In the genomic region with DNA sequence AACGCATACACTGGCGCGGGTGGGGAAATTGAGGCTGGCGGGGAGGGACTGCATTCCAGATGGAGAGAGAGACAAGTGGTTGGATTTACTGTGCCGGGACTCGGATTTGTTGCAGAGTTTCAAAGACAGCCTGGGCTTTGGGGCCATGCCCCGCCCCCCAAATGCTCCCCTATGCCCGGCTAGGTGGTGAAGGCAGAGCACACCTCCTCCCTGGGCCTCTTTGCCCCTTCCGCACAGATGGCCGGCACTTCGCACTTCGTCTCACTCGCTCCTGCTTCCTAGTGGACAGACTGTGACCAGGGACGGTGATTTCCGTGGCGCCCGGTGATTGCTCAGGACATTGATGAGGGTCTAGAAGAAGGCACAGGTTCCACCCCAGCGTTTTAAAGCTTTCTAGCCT, we compare ENCODE assay signal across 8 mouse cellular contexts. TPM values are rescaled to one million over a fixed set of nuclear protein-coding genes. Genes with fewer than 3 reads are reported as not detected.
DNase-seq lines count a peak whose midpoint lies in the region; ATAC-seq and TF ChIP-seq lines count a peak whose summit lies in the region.

No protein-coding gene starts in this region.

- no peak; the same call in 1 of the 2 replicates for TF ChIP-seq CTCF in liver, embryonic 14.5 days (IDR thresholded peaks at IDR 0.05; ENCODE audit: low read depth)

- peak overlapping the region; percentile 50 to 57 for H3K4me3 ChIP-seq in heart, embryonic 14.5 days (ENCODE audit: control insufficient read depth in 1 of 2, insufficient read depth in 1 of 2, low read depth in 1 of 2, low read length in 2 of 2)
- H3K4me3 ChIP-seq in liver, embryonic 14.5 days (ENCODE audit: insufficient read depth in 1 of 2, low read depth in 2 of 2, low read length in 2 of 2): peak overlapping the region; percentile 20 to 28
- peak overlapping the region; percentile 35 for H3K4me3 ChIP-seq in neural tube, embryonic 12.5 days

- peak overlapping the region; percentile 81 for H3K9ac ChIP-seq in heart, embryonic 14.5 days (ENCODE audit: low read length)
- no peak overlapping the region for H3K9ac ChIP-seq in liver, embryonic 14.5 days (replicated peaks)
- H3K9ac ChIP-seq in neural tube, embryonic 12.5 days: peak overlapping the region; percentile 41

- H3K4me2 ChIP-seq in heart, embryonic 14.5 days (ENCODE audit: low read length): peak overlapping the region; percentile 95
- peak overlapping the region; percentile 66 for H3K4me2 ChIP-seq in liver, embryonic 14.5 days (ENCODE audit: low read depth)
- peak overlapping the region; percentile 74 for H3K4me2 ChIP-seq in neural tube, embryonic 12.5 days (replicated peaks)

- peak; percentile 0; the same call in 1 of the 2 replicates for ATAC-seq in heart, embryonic 14.5 days (ENCODE audit: insufficient number of reproducible peaks, insufficient read depth, low FRiP score, low read depth)
- peak; percentile 22 for ATAC-seq in activated CD4-positive, CD25-positive, alpha-beta regulatory T cell, adult 4 months
- no peak for ATAC-seq in liver, embryonic 14.5 days (ENCODE audit: insufficient read depth)
- ATAC-seq in neural tube, embryonic 12.5 days (ENCODE audit: low FRiP score, low read depth): no peak

- H3K9me3 ChIP-seq in heart, embryonic 14.5 days (ENCODE audit: control insufficient read depth, low read length): no peaks in the 10 kb centered on the region
- H3K9me3 ChIP-seq in liver, embryonic 14.5 days (ENCODE audit: control insufficient read depth, low read length): no peaks in the 10 kb centered on the region
- no peaks in the 10 kb centered on the region for H3K9me3 ChIP-seq in neural tube, embryonic 12.5 days

- 3% methylated on average over 18 of the region's 18 CpGs for WGBS in heart, embryonic 14.5 days
- under 1% methylated on average over 18 of the region's 18 CpGs for WGBS in liver, embryonic 14.5 days (ENCODE audit: insufficient replicate concordance)
- under 1% methylated on average over 18 of the region's 18 CpGs for WGBS in neural tube, embryonic 12.5 days

- peak overlapping the region; percentile 80 to 82 for H3K27ac ChIP-seq in heart, embryonic 14.5 days (replicated peaks in 1 of 2; ENCODE audit: control insufficient read depth in 1 of 2, insufficient read depth in 1 of 2, low read depth in 2 of 2, low read length in 2 of 2)
- H3K27ac ChIP-seq in liver, embryonic 14.5 days: no peak overlapping the region
- no peak overlapping the region for H3K27ac ChIP-seq in neural tube, embryonic 12.5 days

- H3K36me3 ChIP-seq in heart, embryonic 14.5 days (ENCODE audit: control insufficient read depth, insufficient read depth, low read length): no peaks in the 10 kb centered on the region
- H3K36me3 ChIP-seq in liver, embryonic 14.5 days (replicated peaks; ENCODE audit: control insufficient read depth, insufficient read depth, low read depth): no peaks in the 10 kb centered on the region
- no peaks in the 10 kb centered on the region for H3K36me3 ChIP-seq in neural tube, embryonic 12.5 days

- DNase-seq in heart, adult 18-20 months: no peak
- DNase-seq in heart, postnatal 4 days: peak; percentile 59
- DNase-seq in liver, embryonic 14.5 days (ENCODE audit: low read depth in 3 of 3, low spot score in 3 of 3): no peak
- DNase-seq in thymus, postnatal 36 days: no peak
- no peak for DNase-seq in gastrocnemius, adult 8-10 months (ENCODE audit: low spot score in 2 of 2)

- H3K4me1 ChIP-seq in heart, embryonic 14.5 days (ENCODE audit: control insufficient read depth in 2 of 2, insufficient read depth in 2 of 2, low read length in 2 of 2): peaks cover 30 to 42% of the 10 kb centered on the region in 2 experiments
- peaks cover 0 to 8% of the 10 kb centered on the region in 2 experiments; a peak in 2 of 4 replicates for H3K4me1 ChIP-seq in liver, embryonic 14.5 days (replicated peaks; ENCODE audit: control insufficient read depth in 2 of 2, insufficient read depth in 2 of 2, low read length in 1 of 2)
- H3K4me1 ChIP-seq in neural tube, embryonic 12.5 days: peaks cover 42% of the 10 kb centered on the region

- no peaks in the 10 kb centered on the region for H3K27me3 ChIP-seq in heart, embryonic 14.5 days (ENCODE audit: control insufficient read depth, insufficient read depth, low read length)
- peaks cover 37% of the 10 kb centered on the region for H3K27me3 ChIP-seq in liver, embryonic 14.5 days (ENCODE audit: control insufficient read depth, insufficient read depth, low read length)
- peaks cover 51% of the 10 kb centered on the region for H3K27me3 ChIP-seq in neural tube, embryonic 12.5 days (replicated peaks)

- no peak for TF ChIP-seq EP300 in liver, embryonic 14.5 days (IDR thresholded peaks at IDR 0.05; ENCODE audit: low read depth)

RNA-seq across cellular contexts. Expression of a gene that starts 0.4 kb away (rescaled TPM):
- 15.9 and 19.2 TPM in 2 replicates for polyA plus RNA-seq in heart, embryonic 14.5 days (2014; fragmentation: Nextera tagmentation; extraction: Ambion mirVana)
- total RNA-seq in heart, adult 18-20 months (2021): 10 to 100 TPM; 21.8 to 23.3 TPM
- polyA plus RNA-seq in activated CD4-positive, CD25-positive, alpha-beta regulatory T cell, adult 4 months (2017; shearing (Covaris generic)): not detected
- total RNA-seq in heart, postnatal 4 days (2021): 10 to 100 TPM; 32.7 to 33.4 TPM
- polyA plus RNA-seq in liver, embryonic 14.5 days (2012; rRNA removed): 2.2 and 2.3 TPM in 2 replicates
- 0.84 and 0.95 TPM in 2 replicates for polyA plus RNA-seq in liver, embryonic 14.5 days (2014; fragmentation: Nextera tagmentation; extraction: Ambion mirVana)
- 10.8 and 11.9 TPM in 2 replicates for polyA plus RNA-seq in neural tube, embryonic 12.5 days (2016; fragmentation: Nextera tagmentation; extraction: Ambion mirVana)
- total RNA-seq in gastrocnemius, adult 8-10 months (2022): 1 to 10 TPM; 5.1 to 6.3 (median 5.5) TPM

RNA-seq across cellular contexts. Expression of a gene that starts 10.1 kb away (rescaled TPM):
- 67.1 and 69.6 TPM in 2 replicates for polyA plus RNA-seq in heart, embryonic 14.5 days (2014; fragmentation: Nextera tagmentation; extraction: Ambion mirVana)
- total RNA-seq in heart, adult 18-20 months (2021): 10 to 100 TPM; 57.9 to 69.7 TPM
- 10 to 100 TPM; 23.6 to 29.0 TPM for polyA plus RNA-seq in activated CD4-positive, CD25-positive, alpha-beta regulatory T cell, adult 4 months (2017; shearing (Covaris generic))
- total RNA-seq in heart, postnatal 4 days (2021): 10 to 100 TPM; 58.7 to 59.2 TPM
- polyA plus RNA-seq in liver, embryonic 14.5 days (2012; rRNA removed): 35.0 and 47.8 TPM in 2 replicates
- polyA plus RNA-seq in liver, embryonic 14.5 days (2014; fragmentation: Nextera tagmentation; extraction: Ambion mirVana): 73.9 and 74.7 TPM in 2 replicates
- polyA plus RNA-seq in neural tube, embryonic 12.5 days (2016; fragmentation: Nextera tagmentation; extraction: Ambion mirVana): 41.4 and 44.9 TPM in 2 replicates
- total RNA-seq in gastrocnemius, adult 8-10 months (2022): 10 to 100 TPM; 40.0 to 52.7 (median 47.3) TPM

RNA-seq across cellular contexts. Expression of a gene that starts 37.1 kb away (rescaled TPM):
- 0.19 and 0.43 TPM in 2 replicates for polyA plus RNA-seq in heart, embryonic 14.5 days (2014; fragmentation: Nextera tagmentation; extraction: Ambion mirVana)
- 1 to 10 TPM; 1.3 to 1.8 TPM for total RNA-seq in heart, adult 18-20 months (2021)
- under 1 TPM in 1 of 2 experiments, not detected in 1; 0.33 TPM for polyA plus RNA-seq in activated CD4-positive, CD25-positive, alpha-beta regulatory T cell, adult 4 months (2017; shearing (Covaris generic))
- 1 to 10 TPM; 3.5 to 4.6 TPM for total RNA-seq in heart, postnatal 4 days (2021)
- polyA plus RNA-seq in liver, embryonic 14.5 days (2012; rRNA removed): 0.01 and 0.02 TPM in 2 replicates
- polyA plus RNA-seq in liver, embryonic 14.5 days (2014; fragmentation: Nextera tagmentation; extraction: Ambion mirVana): not detected in 2 replicates
- polyA plus RNA-seq in neural tube, embryonic 12.5 days (2016; fragmentation: Nextera tagmentation; extraction: Ambion mirVana): 0.23 and 0.45 TPM in 2 replicates
- total RNA-seq in gastrocnemius, adult 8-10 months (2022): under 1 TPM; 0.19 to 0.49 (median 0.31) TPM

Comparison
In these comparisons a context has a peak if more than half of its experiments do, and no peak if none do; other contexts are left out.
1. ATAC-seq: peak in heart, embryonic 14.5 days (single experiment) and activated CD4-positive, CD25-positive, alpha-beta regulatory T cell, adult 4 months (single experiment); none in liver, embryonic 14.5 days (single experiment) and neural tube, embryonic 12.5 days (single experiment).
2. H3K27ac ChIP-seq: peak in heart, embryonic 14.5 days (2 of 2); none in liver, embryonic 14.5 days (single experiment) and neural tube, embryonic 12.5 days (single experiment).
3. Peak in every context shown above with its lines, with median percentiles within 50 percentile points of each other: H3K4me2 ChIP-seq and H3K4me3 ChIP-seq.